Comparison of ENCODE assay signal across 9 mouse cellular contexts in the genomic region with DNA sequence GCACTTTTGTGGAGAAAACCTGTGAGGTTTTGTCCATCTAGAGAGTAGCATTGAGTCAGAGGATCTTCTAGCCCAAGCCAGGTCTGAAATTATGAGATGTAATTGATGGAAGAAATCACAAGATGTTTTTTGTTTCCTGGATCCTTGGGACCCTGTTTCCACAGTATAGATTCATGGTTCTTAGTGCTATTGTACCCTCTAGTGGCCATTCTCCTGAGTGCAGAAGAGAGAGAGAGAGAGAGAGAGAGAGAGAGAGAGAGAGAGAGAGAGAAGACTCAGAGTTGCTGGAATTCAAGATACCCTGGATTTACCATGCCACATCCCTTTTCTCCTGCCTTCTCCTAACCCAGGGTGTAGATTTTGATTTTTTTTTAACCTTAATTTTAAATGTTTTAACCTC. TPM values are rescaled to one million over a fixed set of nuclear protein-coding genes. Genes with fewer than 3 reads are reported as not detected.
DNase-seq lines count a peak whose midpoint lies in the region; ATAC-seq and TF ChIP-seq lines count a peak whose summit lies in the region.
"Had no signal": no experiment of that assay in that cellular context is flagged by ENCODE, and none has a peak within 500 bp of the region (broad histone marks: within the 10 kb centered on the region; RNA-seq: fewer than 3 reads in every experiment).

No protein-coding gene starts in this region.

- TF ChIP-seq CTCF in kidney, adult 2 months (conservative IDR thresholded peaks at IDR 0.05; ENCODE audit: insufficient read depth, insufficient read length, low read depth, low read length): no peak

- intact Hi-C loops in gastrocnemius, postnatal 14 days (cut with DNase I; ENCODE audit: low total_unique reads): no loop called here
- intact Hi-C loops in heart, postnatal 25 days (cut with DNase I): loop anchor here (5.0 kb wide), 1 partner anchor 312 kb away; no protein-coding TSS in a partner anchor

- no peaks in the 10 kb centered on the region for H3K9me3 ChIP-seq in forebrain, embryonic 15.5 days

- H3K4me3 ChIP-seq in kidney, adult 2 months (ENCODE audit: insufficient read depth, low read depth, low read length): no peak overlapping the region
- no peak overlapping the region for H3K4me3 ChIP-seq in forebrain, embryonic 15.5 days

- no peak overlapping the region for H3K27ac ChIP-seq in kidney, adult 2 months (ENCODE audit: insufficient read depth, low read depth, low read length)
- H3K27ac ChIP-seq in forebrain, embryonic 15.5 days (replicated peaks): no peak overlapping the region

- H3K36me3 ChIP-seq in kidney, adult 2 months (ENCODE audit: control insufficient read depth, insufficient read depth, low read length): no peaks in the 10 kb centered on the region
- no peaks in the 10 kb centered on the region for H3K36me3 ChIP-seq in forebrain, embryonic 15.5 days

- peak; percentile 68 for DNase-seq in kidney, adult 2 months
- no peak for DNase-seq in kidney, adult 11 months
- DNase-seq in CD4-positive helper T cell, adult 2 months (ENCODE audit: low read depth, low spot score): peak; percentile 75
- peak; percentile 58 for DNase-seq in brain, embryonic 18.5 days (ENCODE audit: low read depth, low spot score)
- peak; percentile 48 for DNase-seq in mesoderm, embryonic 11.5 days (ENCODE audit: low read depth, low spot score)
- no peak for DNase-seq in gastrocnemius, postnatal 14 days
- no peak for DNase-seq in heart, postnatal 25 days (ENCODE audit: low spot score)

- peak; percentile 65 for ATAC-seq in forebrain, embryonic 15.5 days (replicated peaks)

- peaks cover 4% of the 10 kb centered on the region for H3K4me1 ChIP-seq in kidney, adult 2 months (ENCODE audit: control insufficient read depth, insufficient read depth, low read length)
- H3K4me1 ChIP-seq in forebrain, embryonic 15.5 days: peaks cover 20% of the 10 kb centered on the region

- no peak overlapping the region for H3K9ac ChIP-seq in forebrain, embryonic 15.5 days (replicated peaks)

- TF ChIP-seq POLR2A in kidney, adult 2 months (IDR thresholded peaks at IDR 0.05; ENCODE audit: low read depth, low read length): no peak

- H3K27me3 ChIP-seq in kidney, adult 2 months (replicated peaks; ENCODE audit: control insufficient read depth, insufficient read depth, low read length): no peaks in the 10 kb centered on the region
- H3K27me3 ChIP-seq in forebrain, embryonic 15.5 days: no peaks in the 10 kb centered on the region

- no peak overlapping the region for H3K4me2 ChIP-seq in forebrain, embryonic 15.5 days (replicated peaks)

RNA-seq across cellular contexts. Expression of gene Arap1, which starts 26.3 kb away (rescaled TPM):
- 68.7 and 69.7 TPM in 2 replicates for polyA plus RNA-seq in kidney, adult 2 months (2012; rRNA removed)
- polyA plus RNA-seq in forebrain, embryonic 15.5 days (2015; fragmentation: Nextera tagmentation; extraction: Ambion mirVana): 6.0 and 7.0 TPM in 2 replicates
- total RNA-seq in gastrocnemius, postnatal 14 days (2021): 10 to 100 TPM; 19.5 to 21.0 TPM
- total RNA-seq in heart, postnatal 25 days (2021): 10 to 100 TPM; 31.6 to 35.9 TPM

RNA-seq across cellular contexts. Expression of gene Gm45837, which starts 36.5 kb away (rescaled TPM):
- not detected in 2 replicates for polyA plus RNA-seq in kidney, adult 2 months (2012; rRNA removed)
- 0.87 TPM in 1 of 2 replicates, not detected in the other for polyA plus RNA-seq in forebrain, embryonic 15.5 days (2015; fragmentation: Nextera tagmentation; extraction: Ambion mirVana)
- 1 to 10 TPM; 2.3 to 6.4 TPM for total RNA-seq in gastrocnemius, postnatal 14 days (2021)
- not detected for total RNA-seq in heart, postnatal 25 days (2021)
- polyA plus RNA-seq: large intestine, adult 2 months had no signal

RNA-seq across cellular contexts. Expression of gene Pde2a, which starts 47.3 kb away (rescaled TPM):
- polyA plus RNA-seq in kidney, adult 2 months (2012; rRNA removed): 26.9 and 28.6 TPM in 2 replicates
- polyA plus RNA-seq in forebrain, embryonic 15.5 days (2015; fragmentation: Nextera tagmentation; extraction: Ambion mirVana): 42.5 and 46.4 TPM in 2 replicates
- total RNA-seq in gastrocnemius, postnatal 14 days (2021): 10 to 100 TPM; 35.1 to 37.3 TPM
- 10 to 100 TPM; 63.6 to 65.9 TPM for total RNA-seq in heart, postnatal 25 days (2021)

RNA-seq across cellular contexts. Expression of gene Stard10, which starts 57.3 kb away (rescaled TPM):
- 467 and 503 TPM in 2 replicates for polyA plus RNA-seq in kidney, adult 2 months (2012; rRNA removed)
- polyA plus RNA-seq in forebrain, embryonic 15.5 days (2015; fragmentation: Nextera tagmentation; extraction: Ambion mirVana): 5.8 and 8.0 TPM in 2 replicates
- total RNA-seq in gastrocnemius, postnatal 14 days (2021): 10 to 100 TPM; 19.1 to 19.9 TPM
- total RNA-seq in heart, postnatal 25 days (2021): 10 to 100 TPM; 57.4 to 65.4 TPM

Comparison
In these comparisons a context has a peak if more than half of its experiments do, and no peak if none do; other contexts are left out.
1. DNase-seq: peak in kidney, adult 2 months (single experiment), CD4-positive helper T cell, adult 2 months (single experiment), brain, embryonic 18.5 days (single experiment) and mesoderm, embryonic 11.5 days (single experiment); none in kidney, adult 11 months (single experiment), gastrocnemius, postnatal 14 days (single experiment) and heart, postnatal 25 days (single experiment).